Mouse (Mus musculus) forelimb bud, embryonic 11.5 days (tissue): Measurements from ENCODE around the gene Kank4.

Experiments
- DNase-seq: peaks from one replicate; pipeline ENCODE4 v3.0.0-alpha.2; 2012; ENCODE audit warnings: low read depth, low spot score

Kank4 gene

GRCm38 (mm10) chr4:98717735-98718546 lies 99.4 kb downstream of the Kank4 start:
- DNase-seq, result no peak

DNA sequence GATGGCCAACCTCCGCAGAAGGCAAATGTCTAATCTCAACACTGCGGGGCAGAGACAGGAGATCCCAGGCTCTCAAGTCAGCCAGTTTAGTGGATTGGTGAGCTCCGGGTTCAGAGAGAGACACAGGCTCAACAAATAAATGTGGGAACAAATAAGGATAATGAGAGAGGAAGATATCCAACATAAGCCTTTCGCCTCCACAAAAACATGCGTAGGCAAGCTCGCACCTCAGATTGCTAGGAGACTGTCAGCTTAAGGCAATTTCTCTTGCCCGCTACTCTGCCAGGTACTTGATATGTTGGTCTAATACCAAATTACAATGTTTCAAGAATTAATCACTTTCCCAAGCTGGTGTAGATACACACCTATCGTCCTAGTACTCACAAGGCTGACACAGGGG lies 106.4 kb downstream of the Kank4 start:
- no peak for DNase-seq
